Mouse (Mus musculus) thymus, postnatal 25 days (tissue): ENCODE results near the gene Exoc3l4.

Experiments used
- DNase-seq: peaks from one replicate; pipeline ENCODE4 v3.0.0; 2022

Gene Exoc3l4

DNA sequence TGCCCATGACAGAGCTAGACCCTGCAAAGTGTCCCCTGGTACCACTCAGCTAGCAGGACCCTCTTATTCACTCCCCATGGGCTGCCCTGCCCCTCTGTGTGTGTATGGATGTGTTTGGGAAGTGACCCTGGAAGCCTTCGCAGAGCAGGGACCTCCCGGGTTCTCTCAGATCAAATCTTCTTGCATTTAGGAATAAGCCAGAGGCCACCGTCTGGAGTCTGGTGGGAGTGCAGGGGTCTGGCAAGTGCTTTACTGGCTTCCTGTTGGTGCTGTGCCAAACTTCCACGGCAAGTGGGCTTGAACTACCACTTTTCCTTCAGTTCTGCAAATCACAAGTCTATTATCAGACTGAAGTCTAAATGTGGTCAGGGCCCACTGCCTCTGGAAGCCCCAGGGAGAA lies 37.2 kb downstream of the Exoc3l4 start:
- no peak for DNase-seq

DNA sequence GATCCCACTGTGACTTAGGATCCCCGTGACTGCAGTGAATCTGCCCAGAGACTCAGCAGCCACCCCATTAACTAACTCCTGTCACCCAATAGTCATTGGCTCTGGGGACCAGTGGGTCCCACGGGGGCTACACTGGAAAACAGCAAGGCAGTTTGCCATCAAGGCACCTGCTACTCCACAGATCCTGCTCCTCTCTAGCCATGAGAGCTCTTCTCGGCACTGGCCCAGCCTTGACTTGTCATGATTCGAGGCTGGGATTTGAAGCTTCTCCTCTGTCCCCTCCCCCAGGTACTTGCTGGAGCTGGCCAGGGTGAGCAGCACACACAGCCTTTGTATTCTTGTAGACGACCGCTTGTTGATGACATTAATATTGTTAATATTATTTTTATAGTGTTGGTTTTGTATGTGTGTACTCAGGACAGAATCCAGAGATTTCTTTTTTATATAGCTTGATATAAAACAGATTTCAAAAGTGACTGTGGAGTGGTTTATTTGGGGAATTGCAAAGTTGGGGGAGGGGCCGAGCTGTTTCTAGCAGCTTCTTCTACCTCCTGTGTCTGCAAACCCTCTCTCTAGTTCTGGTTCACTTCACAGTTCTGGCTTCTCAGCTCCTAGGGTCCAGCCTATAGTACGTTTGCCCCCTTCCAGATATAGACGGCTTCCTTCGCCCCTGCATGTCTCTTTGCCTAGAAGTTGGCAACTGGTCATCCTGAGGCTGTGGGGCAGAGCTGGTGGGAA lies 37.9 kb downstream of the Exoc3l4 start:
- no peak for DNase-seq

DNA sequence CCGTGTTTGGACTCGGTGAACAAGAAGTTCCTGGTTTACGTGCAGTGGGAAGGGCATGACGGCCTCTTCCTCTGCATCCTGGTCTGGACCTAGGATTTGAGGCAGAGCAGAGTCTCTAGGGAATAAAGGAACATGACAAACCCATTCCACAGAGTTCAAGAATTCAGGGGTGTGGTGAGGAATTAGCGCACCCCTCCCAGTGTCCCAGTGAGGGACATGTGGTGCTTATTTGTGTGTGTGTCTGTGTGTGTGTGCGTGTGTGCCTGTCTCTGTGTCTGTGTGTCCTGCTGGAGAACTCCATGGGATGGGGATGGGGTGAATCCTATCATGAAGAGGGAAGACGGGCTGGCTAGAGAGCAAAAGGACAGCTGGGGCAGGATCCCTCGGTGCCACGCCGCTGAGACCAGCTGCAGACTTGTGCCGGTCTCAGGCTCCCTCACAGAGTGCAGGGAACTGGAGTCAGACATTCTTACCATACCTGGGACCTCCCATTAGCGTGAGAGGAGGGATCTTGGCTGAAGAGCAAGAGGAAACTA lies 38.6 kb downstream of the Exoc3l4 start:
- no peak for DNase-seq

DNA sequence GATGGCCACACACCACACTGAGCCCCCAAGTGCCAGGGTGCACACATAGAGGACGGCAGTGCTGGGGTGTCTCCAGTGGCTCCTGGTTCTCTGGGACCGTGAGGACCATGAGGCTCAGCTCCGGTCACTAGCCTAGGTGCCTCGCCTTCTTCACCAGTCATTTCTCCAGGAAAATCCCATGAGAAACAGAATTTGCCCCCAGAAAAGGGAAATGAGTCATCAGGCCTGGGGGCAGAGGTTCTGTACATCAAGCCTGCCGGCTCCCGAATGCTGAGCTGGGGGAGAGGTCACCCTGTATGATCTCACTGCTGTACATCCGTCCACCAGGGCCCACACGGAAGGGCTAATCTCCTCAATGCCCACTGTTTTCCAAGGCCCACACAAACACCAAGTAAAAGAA lies 39.0 kb downstream of the Exoc3l4 start:
- no peak for DNase-seq

DNA sequence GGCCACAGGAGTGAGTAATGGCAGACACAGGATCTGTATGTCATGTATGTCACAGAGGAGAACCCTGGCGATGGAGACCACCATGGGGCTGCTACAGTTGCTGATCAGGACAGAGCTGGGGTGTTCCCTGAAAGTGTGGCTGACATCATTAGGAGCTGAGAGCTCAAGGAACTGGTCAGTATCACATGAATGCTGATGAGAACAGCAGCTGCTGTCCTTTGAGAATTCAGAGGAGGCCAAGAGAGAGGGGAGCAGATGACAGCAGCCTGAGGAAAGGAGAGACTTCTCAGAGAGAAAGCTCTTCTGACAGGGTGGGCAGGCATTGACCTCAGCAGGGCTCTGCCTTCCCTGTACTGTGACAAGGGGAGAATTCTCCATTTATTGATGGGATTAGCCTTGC lies 40.9 kb downstream of the Exoc3l4 start:
- DNase-seq: no peak

DNA sequence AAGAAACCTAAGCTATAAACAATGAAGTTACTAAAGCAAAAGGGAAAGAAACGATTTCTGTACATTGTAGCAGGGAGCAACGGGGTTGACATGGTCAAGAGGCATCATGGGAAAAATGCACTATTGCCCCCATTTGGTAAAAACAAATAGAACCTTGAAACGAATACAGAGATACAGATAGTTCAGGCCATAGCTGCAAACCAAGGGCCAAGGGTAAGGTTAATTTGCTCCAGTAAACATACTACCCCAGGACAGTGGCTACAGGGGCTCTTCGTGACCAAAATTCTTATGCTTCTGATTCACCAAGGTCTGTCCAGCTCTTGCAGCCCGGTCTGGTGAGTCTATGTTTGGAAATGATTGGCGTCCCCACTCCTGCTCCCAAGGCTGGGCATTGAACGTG lies 46.8 kb downstream of the Exoc3l4 start:
- no peak for DNase-seq

DNA sequence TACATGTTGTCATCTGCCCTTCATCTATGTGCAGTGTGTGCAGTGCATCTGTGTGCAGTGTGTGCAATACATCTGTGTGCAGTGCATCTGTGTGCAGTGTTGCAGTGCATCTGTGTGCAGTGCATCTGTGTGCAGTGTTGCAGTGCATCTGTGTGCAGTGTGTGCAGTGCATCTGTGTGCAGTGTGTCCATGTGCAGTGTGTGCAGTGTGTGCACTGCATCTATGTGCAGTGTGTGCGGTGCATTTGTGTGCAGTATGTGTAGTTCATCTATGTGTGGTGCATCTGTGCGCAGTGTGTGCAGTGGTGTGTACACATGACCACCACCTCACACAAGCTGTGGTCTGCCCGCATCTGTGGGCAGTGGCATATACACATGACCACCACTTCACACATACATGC lies 49.6 kb downstream of the Exoc3l4 start:
- no peak for DNase-seq

DNA sequence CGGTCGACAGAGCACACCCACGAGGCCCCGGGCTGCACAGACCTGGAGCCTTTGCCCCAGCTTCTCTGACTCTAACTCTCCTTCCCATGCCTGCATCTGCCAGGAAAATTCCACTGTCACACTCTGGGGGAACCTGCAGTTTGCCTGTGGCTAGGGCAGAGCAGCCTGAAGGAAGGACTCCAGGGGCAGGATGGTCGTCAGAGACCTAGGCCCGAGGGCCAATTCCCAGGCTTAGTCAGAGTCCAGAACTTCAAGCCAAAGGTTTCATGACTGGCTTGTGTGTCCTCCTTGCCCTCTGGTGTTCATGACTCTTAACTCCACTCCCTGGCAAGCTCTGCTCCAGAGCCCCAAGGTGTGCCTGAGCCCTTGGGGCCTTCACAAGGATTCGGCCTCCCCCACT lies 51.4 kb downstream of the Exoc3l4 start:
- DNase-seq: no peak

DNA sequence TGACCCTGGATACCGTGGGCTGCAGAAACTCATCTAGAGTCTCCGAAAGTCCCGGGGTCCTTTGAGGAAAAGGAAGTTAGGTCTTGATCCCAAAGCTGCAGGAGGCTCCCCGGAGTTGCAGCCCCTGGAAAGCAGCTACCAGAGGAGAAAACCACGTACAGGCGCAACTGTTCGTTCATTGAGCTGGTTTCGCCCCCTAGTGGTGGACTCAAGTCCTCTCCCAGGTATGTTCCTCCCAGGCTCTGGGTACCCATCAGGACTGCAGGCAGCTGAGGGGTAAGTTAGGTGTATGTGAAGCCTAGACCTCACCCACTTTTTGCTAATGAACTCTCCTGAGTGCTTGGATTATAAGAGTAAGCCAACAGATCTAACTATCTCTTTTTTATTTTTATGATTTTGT lies 52.7 kb downstream of the Exoc3l4 start:
- DNase-seq: peak; percentile 67

DNA sequence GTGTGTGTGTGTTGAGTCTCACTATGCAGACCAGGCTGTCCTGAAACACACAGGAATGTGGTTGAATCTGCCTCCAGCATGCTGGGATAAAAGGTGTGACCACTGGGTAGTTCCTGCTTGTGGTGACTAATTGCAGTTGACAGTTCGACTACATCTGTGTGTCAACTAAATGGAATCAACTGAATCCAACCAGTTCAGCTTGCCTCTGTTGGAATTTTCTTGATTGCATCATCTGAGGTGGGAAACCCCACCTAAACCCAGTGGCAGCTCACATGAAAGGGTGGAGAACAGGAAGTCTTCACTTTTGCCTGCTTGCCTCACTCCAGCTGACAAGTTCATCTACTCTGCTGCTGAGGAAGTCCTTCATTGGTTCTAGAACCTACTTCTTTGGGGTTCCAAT lies 54.3 kb downstream of the Exoc3l4 start:
- no peak for DNase-seq

DNA sequence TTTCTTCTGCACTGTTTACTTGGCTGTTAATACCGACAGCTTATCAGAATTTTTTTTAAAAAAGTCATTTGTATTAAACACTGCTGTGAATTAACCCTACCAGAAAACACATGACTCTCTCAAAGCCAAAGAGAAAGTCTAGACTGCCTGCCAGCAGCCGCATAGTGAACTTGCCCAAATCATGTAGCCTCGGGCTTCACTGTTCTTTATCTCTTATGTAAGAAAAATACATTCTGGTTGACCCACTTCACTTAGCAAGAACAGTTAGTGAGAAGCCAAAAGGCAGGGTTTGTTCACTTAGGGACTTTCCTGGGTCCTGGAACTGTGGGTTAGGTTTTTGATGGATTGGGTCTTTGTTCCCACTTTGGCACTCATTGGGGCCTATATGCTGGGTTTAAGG lies 54.9 kb downstream of the Exoc3l4 start:
- no peak for DNase-seq

DNA sequence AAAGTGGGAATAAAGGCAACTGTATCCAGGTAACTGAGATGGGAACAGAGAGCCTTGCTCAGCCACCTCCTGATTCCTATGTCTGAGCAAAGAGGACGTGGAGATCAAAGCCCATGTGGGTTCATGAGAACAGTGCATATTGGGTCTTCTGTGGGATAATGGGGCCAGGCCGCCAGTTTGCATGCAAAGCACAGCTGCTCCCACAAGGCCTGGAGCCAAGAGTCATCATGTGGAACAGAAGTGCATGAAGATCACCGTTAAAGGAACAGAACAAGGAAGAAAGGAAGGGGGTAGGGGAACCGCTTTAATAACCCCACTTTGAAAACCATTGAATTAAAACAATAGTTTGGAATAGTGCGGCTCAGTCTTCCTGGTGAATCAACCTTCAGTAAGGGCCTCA lies 56.1 kb downstream of the Exoc3l4 start:
- no peak for DNase-seq

DNA sequence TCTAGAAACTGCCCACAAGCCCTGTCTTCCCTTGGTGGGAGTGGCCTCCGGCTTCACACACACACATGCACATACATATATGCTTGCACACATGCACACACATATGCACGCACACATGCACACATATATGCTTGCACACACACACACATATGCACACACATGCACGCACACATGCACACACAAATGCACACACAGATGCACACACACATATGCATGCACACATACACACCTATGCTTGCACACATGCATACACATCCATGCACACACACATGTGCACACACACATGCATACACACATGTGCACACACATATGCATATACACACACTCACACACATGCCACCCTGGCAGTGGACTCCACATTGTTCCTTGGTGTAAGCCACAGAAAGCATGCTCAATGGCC lies 57.6 kb downstream of the Exoc3l4 start:
- DNase-seq: no peak

DNA sequence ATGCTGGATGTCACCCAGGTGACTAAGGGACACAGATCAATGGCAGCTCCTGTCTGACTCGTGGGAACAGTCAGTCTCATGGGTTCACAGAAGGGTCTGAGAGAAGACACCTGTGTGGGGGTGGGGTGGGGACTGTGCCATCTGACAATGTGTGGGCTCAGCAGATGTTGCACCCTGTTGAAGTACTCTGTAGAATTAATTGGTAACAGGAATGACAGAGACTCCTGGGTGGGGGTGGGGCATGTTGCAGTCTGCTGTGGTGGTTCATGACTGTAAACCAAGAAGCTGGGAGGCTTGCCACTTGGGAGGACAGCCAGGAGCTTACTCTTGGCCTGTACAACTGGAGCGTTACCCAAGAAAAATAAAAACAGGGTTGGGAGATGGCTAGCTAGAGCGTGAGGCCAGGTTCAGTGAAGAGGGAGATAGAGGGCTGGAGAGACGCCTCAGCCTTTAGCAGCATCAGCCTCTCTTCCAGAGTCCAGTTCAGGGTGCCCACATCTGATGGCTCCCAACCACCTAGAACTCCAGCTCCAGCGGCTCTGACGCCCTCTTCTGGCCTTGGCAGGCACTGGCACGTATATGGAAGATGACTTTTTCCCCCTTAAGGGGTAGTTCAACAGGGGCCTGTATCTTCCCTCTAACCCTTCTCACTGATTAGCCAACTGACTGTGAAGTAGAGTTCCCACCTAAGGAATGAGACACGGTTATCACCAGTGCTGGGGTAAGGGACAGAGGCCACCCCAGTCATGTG lies 58.3 kb downstream of the Exoc3l4 start:
- peak; percentile 67 for DNase-seq

DNA sequence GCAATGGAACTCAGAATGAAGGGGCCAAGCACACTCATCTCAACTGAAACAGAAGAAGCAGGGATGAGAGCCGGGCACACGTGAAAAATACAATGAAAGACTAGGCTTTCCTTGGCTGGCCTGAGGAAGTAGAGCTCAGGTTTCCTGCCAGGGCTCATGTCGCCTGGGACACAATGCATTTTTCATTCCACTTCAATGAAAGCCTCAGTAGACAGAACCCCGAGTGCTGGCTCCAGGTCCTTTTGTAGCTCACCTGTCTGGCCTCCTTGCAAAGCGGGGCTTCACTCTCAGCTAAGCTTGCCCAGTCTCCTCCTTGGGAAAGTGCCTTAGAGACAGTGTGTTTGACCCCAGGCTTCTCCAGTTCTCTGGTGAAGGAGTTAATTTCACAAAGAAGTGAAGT lies 62.1 kb downstream of the Exoc3l4 start:
- no peak for DNase-seq

DNA sequence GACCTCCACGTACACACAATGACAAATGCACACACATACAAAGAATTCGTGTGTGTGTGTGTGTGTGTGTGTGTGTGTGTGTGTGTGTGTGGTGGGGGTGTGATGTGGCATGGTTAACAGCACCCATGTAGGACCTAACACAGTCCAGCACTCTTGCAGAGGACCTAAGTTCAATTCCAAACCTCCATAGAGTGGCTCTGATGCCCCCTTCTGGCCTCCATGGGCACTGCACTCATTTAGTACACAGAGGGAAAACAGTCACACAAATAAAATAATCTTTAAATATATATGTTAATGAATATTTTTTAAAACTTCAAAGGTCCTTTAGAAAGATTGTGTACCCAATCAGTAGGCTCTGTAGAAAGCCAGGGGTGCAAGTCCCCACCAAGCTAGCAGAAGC lies 63.1 kb downstream of the Exoc3l4 start:
- peak; percentile 37 for DNase-seq
